Mouse (Mus musculus) myocyte (in vitro differentiated cells): ENCODE results near the gene St8sia1.

Experiments
- CEBPB ChIP-seq: IDR thresholded peaks from 2 replicates; pipeline ENCODE4 v1.6.1; 2011; ENCODE audit warnings: mild to moderate bottlenecking, moderate library complexity; ENCODE audit not compliant: poor library complexity, insufficient read depth, severe bottlenecking
- E2F4 ChIP-seq: IDR thresholded peaks from one replicate; pipeline ENCODE4 v1.6.1; 2011; ENCODE audit warnings: mild to moderate bottlenecking, control low read depth, moderate library complexity; ENCODE audit not compliant: insufficient read depth
- MAX ChIP-seq: IDR thresholded peaks from one replicate; pipeline ENCODE4 v1.6.1; 2011; ENCODE audit warnings: low read depth, mild to moderate bottlenecking, control low read depth
- MYOD1 ChIP-seq, 3 experiments: IDR thresholded peaks; one replicate each; pipeline ENCODE4 v1.6.1; 2011; ENCODE audit warnings: control low read depth in 2 of 3, low read depth in 2 of 3, mild to moderate bottlenecking in 2 of 3, moderate library complexity in 1 of 3; ENCODE audit not compliant: insufficient read length in 2 of 3, control insufficient read depth in 1 of 3
- MYOG ChIP-seq, 3 experiments: IDR thresholded peaks; one replicate each; pipeline ENCODE4 v1.6.1; 2011; ENCODE audit warnings: control low read depth in 2 of 3, low read depth in 2 of 3, mild to moderate bottlenecking in 2 of 3; ENCODE audit not compliant: insufficient read length in 2 of 3, control insufficient read depth in 1 of 3, insufficient read depth in 1 of 3
- POLR2A ChIP-seq: IDR thresholded peaks from one replicate; pipeline ENCODE4 v1.6.1; 2011; ENCODE audit warnings: low read depth, mild to moderate bottlenecking, control low read depth, moderate library complexity; ENCODE audit not compliant: insufficient read length
- POLR2AphosphoS2 ChIP-seq: IDR thresholded peaks from one replicate; pipeline ENCODE4 v1.6.1; 2011; ENCODE audit warnings: low read depth, control low read depth; ENCODE audit not compliant: insufficient read length
- REST ChIP-seq: IDR thresholded peaks from one replicate; pipeline ENCODE4 v1.6.1; 2011; ENCODE audit warnings: mild to moderate bottlenecking, control low read depth, moderate library complexity; ENCODE audit not compliant: insufficient read depth, insufficient read length
- SRF ChIP-seq: IDR thresholded peaks from one replicate; pipeline ENCODE4 v1.6.1; 2011; ENCODE audit warnings: low read depth; ENCODE audit not compliant: control insufficient read depth, insufficient read length
- TCF3 ChIP-seq: IDR thresholded peaks from one replicate; pipeline ENCODE4 v1.6.1; 2011; ENCODE audit warnings: low read depth, control low read depth; ENCODE audit not compliant: insufficient read length

DNA sequence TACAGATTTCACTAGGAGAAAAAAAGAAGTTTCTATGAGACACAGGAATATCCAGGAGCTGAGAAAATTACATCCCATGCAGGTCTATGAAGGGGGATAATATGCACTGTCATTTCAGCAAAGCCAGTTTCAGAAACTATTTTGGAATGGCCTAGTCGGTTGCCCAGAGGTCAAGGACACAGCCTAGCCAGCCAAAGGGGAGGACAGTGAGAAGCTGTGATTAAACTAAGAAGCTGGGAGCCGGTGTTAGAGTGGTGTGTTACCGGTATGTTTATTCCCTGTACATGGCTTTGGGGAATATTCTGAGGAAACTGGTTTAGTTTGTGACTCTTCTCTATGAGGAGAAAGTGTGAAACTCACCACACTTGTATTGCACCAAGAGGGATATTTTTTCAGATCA, 68.9 kb downstream of the St8sia1 start:
- TF ChIP-seq POLR2A (no peak), CEBPB (no peak), POLR2AphosphoS2 (no peak), MYOG (IDR thresholded peaks at IDR 0.05; ENCODE audit: control insufficient read depth in 1 of 3, insufficient read depth in 1 of 3, insufficient read length in 2 of 3, low read depth in 2 of 3) (no peak), REST (no peak), SRF (no peak), MAX (no peak), E2F4 (no peak), TCF3 (no peak), MYOD1 (IDR thresholded peaks at IDR 0.05; ENCODE audit: control insufficient read depth in 1 of 3, insufficient read length in 2 of 3, low read depth in 2 of 3) (no peak)
